Mouse (Mus musculus): Measurements from ENCODE around the gene Hic2. TPM values are rescaled to one million over a fixed set of nuclear protein-coding genes. Genes with fewer than 3 reads are reported as not detected.

Gene Hic2
- polyA plus RNA-seq, 1 experiment from 2014 or later: 5.0 TPM

GRCm38 (mm10) chr16:17276164-17277151 lies 43.1 kb downstream of the Hic2 start:
- Histone ChIP-seq H3K27ac (ENCODE audit: low read depth) (no peak overlapping the region), H3K4me2 (ENCODE audit: low read length) (peak overlapping the region; percentile 69), H3K4me3 (ENCODE audit: low read depth, low read length) (peak overlapping the region; percentile 54), H3K27me3 (replicated peaks; ENCODE audit: control insufficient read depth, insufficient read depth, low read length) (peaks cover 28% of the 10 kb centered on the region), H3K4me1 (replicated peaks; ENCODE audit: control insufficient read depth, insufficient read depth, low read length) (peaks cover 17% of the 10 kb centered on the region), H3K36me3 (ENCODE audit: control insufficient read depth, insufficient read depth, low read length) (peaks cover 15% of the 10 kb centered on the region), H3K9me3 (ENCODE audit: control insufficient read depth, low read length) (no peaks in the 10 kb centered on the region), H3K9ac (ENCODE audit: low read length) (peak overlapping the region; percentile 43)
- under 1% methylated on average over 60 of the region's 62 CpGs for WGBS
- peak; percentile 87 for ATAC-seq (replicated peaks; ENCODE audit: low FRiP score, low TSS enrichment, low read depth)
- peak; percentile 97 for DNase-seq (ENCODE audit: low spot score)

DNA sequence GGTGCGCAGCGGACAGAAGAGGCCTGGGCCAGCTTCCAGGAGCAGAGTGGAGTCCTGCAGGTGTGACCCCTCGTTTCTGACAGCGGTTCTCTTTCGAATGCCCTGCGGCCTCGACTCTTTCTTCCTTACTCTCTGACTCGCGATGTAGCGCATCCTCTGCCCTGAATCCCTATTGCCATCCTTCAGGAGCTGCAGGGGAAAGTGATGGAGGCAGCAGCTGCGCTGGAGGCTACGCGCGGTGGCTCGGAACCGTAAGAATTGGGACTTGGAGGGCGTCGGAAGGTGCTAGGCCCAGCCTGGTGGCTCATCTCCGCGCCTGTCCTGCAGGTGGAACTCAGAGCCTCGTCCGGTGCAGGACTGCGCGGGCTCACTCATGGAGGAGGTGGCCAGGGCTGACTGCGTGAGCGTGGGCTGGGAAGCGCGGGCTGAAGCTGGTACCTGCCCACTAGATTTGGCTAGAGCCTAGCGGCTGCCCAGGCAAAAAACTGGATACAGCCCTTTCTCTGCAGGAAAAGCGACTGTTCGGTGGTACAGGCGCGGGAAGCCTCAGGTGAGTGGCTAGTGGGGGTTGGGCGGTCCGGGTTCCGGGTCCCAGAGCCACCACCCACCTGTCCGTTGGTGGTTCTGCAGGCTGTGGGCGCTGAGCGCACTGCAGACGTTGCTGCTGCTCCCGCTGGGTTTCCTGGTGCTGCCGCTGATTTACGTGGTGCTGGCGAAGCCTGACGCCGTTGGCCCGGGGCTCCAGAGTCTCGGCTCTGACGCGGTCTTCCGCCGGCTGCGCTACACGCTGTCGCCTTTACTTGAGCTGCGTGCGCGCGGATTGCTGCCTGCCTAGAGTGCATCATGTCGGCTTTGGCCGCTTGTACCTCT lies 44.2 kb downstream of the Hic2 start:
- Histone ChIP-seq H3K4me1 (replicated peaks; ENCODE audit: control insufficient read depth, insufficient read depth, low read length) (peaks cover 17% of the 10 kb centered on the region), H3K4me3 (ENCODE audit: low read depth, low read length) (peak overlapping the region; percentile 54), H3K9ac (ENCODE audit: low read length) (0 out of 2 replicates have a peak overlapping the region, but pooled peaks have one; percentile 13), H3K36me3 (ENCODE audit: control insufficient read depth, insufficient read depth, low read length) (peaks cover 26% of the 10 kb centered on the region), H3K4me2 (ENCODE audit: low read length) (peak overlapping the region; percentile 69), H3K27me3 (replicated peaks; ENCODE audit: control insufficient read depth, insufficient read depth, low read length) (peaks cover 28% of the 10 kb centered on the region), H3K27ac (ENCODE audit: low read depth) (no peak overlapping the region), H3K9me3 (ENCODE audit: control insufficient read depth, low read length) (no peaks in the 10 kb centered on the region)
- DNase-seq (ENCODE audit: low spot score): peak; percentile 64
- WGBS: 4% methylated on average over 61 of the region's 61 CpGs
- peak; percentile 24; the same call in 1 of the 2 replicates for ATAC-seq (replicated peaks; ENCODE audit: low FRiP score, low TSS enrichment, low read depth)

DNA sequence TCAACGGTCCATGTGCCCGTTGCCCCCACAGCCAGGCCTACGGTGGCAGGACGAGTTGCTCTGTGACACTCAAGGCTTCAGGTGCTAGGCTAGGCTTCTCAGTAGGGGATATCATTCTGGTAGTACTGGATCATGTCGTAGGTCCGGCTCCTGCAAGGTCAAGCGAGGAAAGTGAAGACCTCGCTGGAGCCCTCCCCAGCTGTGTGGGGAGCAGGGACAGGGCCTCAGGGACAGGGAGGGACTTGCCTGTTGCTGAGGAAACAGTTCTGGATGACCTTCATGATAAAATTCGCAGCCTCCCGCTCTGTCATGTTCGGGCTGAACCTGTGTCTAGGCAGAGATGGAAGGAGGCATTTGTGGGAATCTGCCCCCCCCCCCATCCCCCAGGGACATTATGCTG lies 47.1 kb downstream of the Hic2 start:
- peaks cover 28% of the 10 kb centered on the region for H3K27me3 ChIP-seq (replicated peaks; ENCODE audit: control insufficient read depth, insufficient read depth, low read length)
- H3K36me3 ChIP-seq (ENCODE audit: control insufficient read depth, insufficient read depth, low read length): peaks cover 54% of the 10 kb centered on the region
- WGBS: 90% methylated on average over 11 of the region's 11 CpGs
- H3K9ac ChIP-seq (ENCODE audit: low read length): no peak overlapping the region
- no peak overlapping the region for H3K4me3 ChIP-seq (ENCODE audit: low read depth, low read length)
- DNase-seq (ENCODE audit: low spot score) (no peak), ATAC-seq (replicated peaks; ENCODE audit: low FRiP score, low TSS enrichment, low read depth) (no peak)
- no peak overlapping the region for H3K27ac ChIP-seq (ENCODE audit: low read depth)
- peaks cover 17% of the 10 kb centered on the region for H3K4me1 ChIP-seq (replicated peaks; ENCODE audit: control insufficient read depth, insufficient read depth, low read length)
- no peaks in the 10 kb centered on the region for H3K9me3 ChIP-seq (ENCODE audit: control insufficient read depth, low read length)
- no peak overlapping the region for H3K4me2 ChIP-seq (ENCODE audit: low read length)

GRCm38 (mm10) chr16:17283151-17283550 lies 49.8 kb downstream of the Hic2 start:
- H3K9me3 ChIP-seq (ENCODE audit: control insufficient read depth, low read length): no peaks in the 10 kb centered on the region
- no peak overlapping the region for H3K9ac ChIP-seq (ENCODE audit: low read length)
- 0 out of 2 replicates have a peak, but pooled peaks cover under 1% of the 10 kb centered on the region for H3K4me1 ChIP-seq (replicated peaks; ENCODE audit: control insufficient read depth, insufficient read depth, low read length)
- H3K27me3 ChIP-seq (replicated peaks; ENCODE audit: control insufficient read depth, insufficient read depth, low read length): peaks cover 12% of the 10 kb centered on the region
- H3K4me2 ChIP-seq (ENCODE audit: low read length): no peak overlapping the region
- 67% methylated on average over 6 of the region's 6 CpGs for WGBS
- peaks cover 67% of the 10 kb centered on the region for H3K36me3 ChIP-seq (ENCODE audit: control insufficient read depth, insufficient read depth, low read length)
- no peak overlapping the region for H3K4me3 ChIP-seq (ENCODE audit: low read depth, low read length)
- no peak for ATAC-seq (replicated peaks; ENCODE audit: low FRiP score, low TSS enrichment, low read depth)
- H3K27ac ChIP-seq (ENCODE audit: low read depth): no peak overlapping the region
- DNase-seq (ENCODE audit: low spot score): no peak

- no peak overlapping the region for H3K9ac ChIP-seq (ENCODE audit: low read length)
- no peak overlapping the region for H3K27ac ChIP-seq (ENCODE audit: low read depth)
- no peak overlapping the region for H3K4me3 ChIP-seq (ENCODE audit: low read depth, low read length)
- H3K9me3 ChIP-seq (ENCODE audit: control insufficient read depth, low read length): no peaks in the 10 kb centered on the region
- H3K4me1 ChIP-seq (replicated peaks; ENCODE audit: control insufficient read depth, insufficient read depth, low read length): no peaks in the 10 kb centered on the region
- WGBS: 89% methylated on average over 2 of the region's 2 CpGs
- ATAC-seq (replicated peaks; ENCODE audit: low FRiP score, low TSS enrichment, low read depth) (no peak), DNase-seq (ENCODE audit: low spot score) (no peak)
- H3K4me2 ChIP-seq (ENCODE audit: low read length): no peak overlapping the region
- H3K27me3 ChIP-seq (replicated peaks; ENCODE audit: control insufficient read depth, insufficient read depth, low read length): no peaks in the 10 kb centered on the region
- H3K36me3 ChIP-seq (ENCODE audit: control insufficient read depth, insufficient read depth, low read length): peaks cover 60% of the 10 kb centered on the region
Measured at GRCm38 (mm10) chr16:17287103-17287502, 53.7 kb downstream of the Hic2 start.

DNA sequence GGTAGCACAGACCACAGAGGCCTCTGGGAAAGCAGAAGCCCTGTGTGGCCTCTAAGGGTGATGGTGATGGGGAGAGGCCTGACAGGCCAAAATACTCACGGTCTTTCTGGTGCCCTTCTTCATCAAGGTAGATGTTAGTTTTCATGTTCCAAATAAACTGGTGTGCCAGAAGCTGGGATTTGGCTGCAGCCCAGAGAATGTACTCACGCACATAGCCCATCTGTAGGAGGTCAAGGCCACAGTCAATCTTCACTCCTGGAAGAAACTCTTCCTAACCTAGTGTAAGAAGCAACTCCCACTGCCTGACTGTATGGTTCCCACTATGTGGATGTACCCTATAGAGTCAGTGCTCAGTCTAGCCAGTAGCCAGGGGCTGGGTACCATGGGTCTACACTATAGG lies 57.6 kb downstream of the Hic2 start:
- Histone ChIP-seq H3K27ac (ENCODE audit: low read depth) (no peak overlapping the region), H3K9me3 (ENCODE audit: control insufficient read depth, low read length) (no peaks in the 10 kb centered on the region), H3K27me3 (replicated peaks; ENCODE audit: control insufficient read depth, insufficient read depth, low read length) (no peaks in the 10 kb centered on the region), H3K36me3 (ENCODE audit: control insufficient read depth, insufficient read depth, low read length) (peaks cover 49% of the 10 kb centered on the region), H3K4me1 (replicated peaks; ENCODE audit: control insufficient read depth, insufficient read depth, low read length) (no peaks in the 10 kb centered on the region), H3K9ac (ENCODE audit: low read length) (no peak overlapping the region), H3K4me2 (ENCODE audit: low read length) (no peak overlapping the region), H3K4me3 (ENCODE audit: low read depth, low read length) (no peak overlapping the region)
- WGBS: 82% methylated on average over 2 of the region's 2 CpGs
- no peak for ATAC-seq (replicated peaks; ENCODE audit: low FRiP score, low TSS enrichment, low read depth)
- no peak for DNase-seq (ENCODE audit: low spot score)

- Histone ChIP-seq H3K4me2 (ENCODE audit: low read length) (no peak overlapping the region), H3K4me1 (replicated peaks; ENCODE audit: control insufficient read depth, insufficient read depth, low read length) (no peaks in the 10 kb centered on the region), H3K27me3 (replicated peaks; ENCODE audit: control insufficient read depth, insufficient read depth, low read length) (no peaks in the 10 kb centered on the region), H3K9ac (ENCODE audit: low read length) (no peak overlapping the region), H3K4me3 (ENCODE audit: low read depth, low read length) (no peak overlapping the region), H3K9me3 (ENCODE audit: control insufficient read depth, low read length) (no peaks in the 10 kb centered on the region), H3K27ac (ENCODE audit: low read depth) (no peak overlapping the region), H3K36me3 (ENCODE audit: control insufficient read depth, insufficient read depth, low read length) (peaks cover 58% of the 10 kb centered on the region)
- ATAC-seq (replicated peaks; ENCODE audit: low FRiP score, low TSS enrichment, low read depth): peak; percentile 54; the same call in 1 of the 2 replicates
- 2% methylated on average over 2 of the region's 2 CpGs for WGBS
- peak; percentile 94 for DNase-seq (ENCODE audit: low spot score)
Measured at GRCm38 (mm10) chr16:17292751-17293150, 59.4 kb downstream of the Hic2 start.

DNA sequence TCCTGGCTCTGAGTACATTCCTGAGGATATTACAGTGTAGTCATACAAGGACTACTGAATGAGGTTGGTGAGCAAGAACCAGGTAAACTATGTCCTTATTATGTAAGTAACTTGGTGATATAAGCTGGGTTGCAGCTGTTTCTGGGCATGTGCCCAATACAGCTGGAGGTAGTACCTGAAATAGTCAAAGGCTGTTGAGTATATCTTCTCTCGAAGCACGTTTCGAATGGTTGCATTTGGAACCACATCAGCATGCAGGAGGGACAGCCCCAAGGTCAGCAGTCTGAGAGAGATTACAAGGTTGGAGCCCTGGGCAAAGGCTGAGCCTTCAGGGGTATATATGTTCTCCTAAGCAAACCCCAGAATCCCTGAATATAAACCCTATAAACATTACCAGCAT lies 67.4 kb downstream of the Hic2 start:
- Histone ChIP-seq H3K4me2 (ENCODE audit: low read length) (no peak overlapping the region), H3K27me3 (replicated peaks; ENCODE audit: control insufficient read depth, insufficient read depth, low read length) (no peaks in the 10 kb centered on the region), H3K9ac (ENCODE audit: low read length) (no peak overlapping the region), H3K36me3 (ENCODE audit: control insufficient read depth, insufficient read depth, low read length) (peaks cover 78% of the 10 kb centered on the region), H3K27ac (ENCODE audit: low read depth) (no peak overlapping the region), H3K9me3 (ENCODE audit: control insufficient read depth, low read length) (no peaks in the 10 kb centered on the region), H3K4me1 (replicated peaks; ENCODE audit: control insufficient read depth, insufficient read depth, low read length) (no peaks in the 10 kb centered on the region), H3K4me3 (ENCODE audit: low read depth, low read length) (no peak overlapping the region)
- DNase-seq (ENCODE audit: low spot score) (no peak), ATAC-seq (replicated peaks; ENCODE audit: low FRiP score, low TSS enrichment, low read depth) (no peak)
- WGBS: 90% methylated on average over 3 of the region's 3 CpGs
